Mouse (Mus musculus) thymus, postnatal 14 days (tissue): ENCODE measurements around the gene Oser1.
"Not testable (repeated sequence)": the region's sequence is repeated elsewhere in the genome, so short reads cannot be mapped to it uniquely, and the experiment has no call there.

Experiments used
- DNase-seq: peaks from one replicate; pipeline ENCODE4 v3.0.0; 2021

The Oser1 gene

GRCm38 (mm10) chr2:163424597-163424996 is at the start of gene Oser1:
TSS of gene Oser1 (minus strand) at chr2:163424697.
- no peak for DNase-seq

GRCm38 (mm10) chr2:163472466-163472851 is 48.0 kb upstream of the Oser1 start, which contains the start of gene Fitm2:
TSS of gene Fitm2 (minus strand) at chr2:163472629.
- peak; percentile 97 for DNase-seq

- DNase-seq, result no peak
Observed at GRCm38 (mm10) chr2:163471710-163472465, 47.4 kb upstream of the Oser1 start.

- no peak for DNase-seq
Observed at GRCm38 (mm10) chr2:163471136-163471535, 46.6 kb upstream of the Oser1 start.

GRCm38 (mm10) chr2:163469711-163470110 is 45.2 kb upstream of the Oser1 start:
- DNase-seq, result no peak

GRCm38 (mm10) chr2:163468866-163469265 is 44.4 kb upstream of the Oser1 start:
- no peak for DNase-seq

GRCm38 (mm10) chr2:163467585-163467984 is 43.1 kb upstream of the Oser1 start:
- no peak for DNase-seq

GRCm38 (mm10) chr2:163466771-163467170 is 42.3 kb upstream of the Oser1 start:
- DNase-seq, result no peak

GRCm38 (mm10) chr2:163464562-163464961 is 40.1 kb upstream of the Oser1 start:
- DNase-seq, result no peak

- no peak for DNase-seq
Observed at GRCm38 (mm10) chr2:163463998-163464397, 39.5 kb upstream of the Oser1 start.

GRCm38 (mm10) chr2:163463251-163463769 is 38.8 kb upstream of the Oser1 start:
- DNase-seq, result no peak

GRCm38 (mm10) chr2:163462801-163463200 is 38.3 kb upstream of the Oser1 start:
- no peak for DNase-seq

- no peak for DNase-seq
Observed at GRCm38 (mm10) chr2:163462386-163462785, 37.9 kb upstream of the Oser1 start.

- not testable (repeated sequence) for DNase-seq
Observed at GRCm38 (mm10) chr2:163461307-163461706, 36.8 kb upstream of the Oser1 start.

- no peak for DNase-seq
Observed at GRCm38 (mm10) chr2:163460622-163461021, 36.1 kb upstream of the Oser1 start.

- no peak for DNase-seq
Observed at GRCm38 (mm10) chr2:163459380-163459779, 34.9 kb upstream of the Oser1 start.

- DNase-seq, result no peak
Observed at GRCm38 (mm10) chr2:163458539-163459265, 34.2 kb upstream of the Oser1 start.

- DNase-seq, result no peak
Observed at GRCm38 (mm10) chr2:163453378-163453777, 28.9 kb upstream of the Oser1 start.

- DNase-seq, result no peak
Observed at GRCm38 (mm10) chr2:163452738-163453137, 28.2 kb upstream of the Oser1 start.

GRCm38 (mm10) chr2:163450668-163451295 is 26.3 kb upstream of the Oser1 start:
- DNase-seq, result no peak

- DNase-seq, result no peak
Observed at GRCm38 (mm10) chr2:163449276-163449675, 24.8 kb upstream of the Oser1 start.

GRCm38 (mm10) chr2:163447375-163447774 is 22.9 kb upstream of the Oser1 start:
- DNase-seq, result no peak

- no peak for DNase-seq
Observed at GRCm38 (mm10) chr2:163444017-163444416, 19.5 kb upstream of the Oser1 start.

- DNase-seq, result no peak
Observed at GRCm38 (mm10) chr2:163443543-163443942, 19.0 kb upstream of the Oser1 start.
